Mouse (Mus musculus) left cerebral cortex, postnatal 10 days (tissue): Measurements from ENCODE around the gene Pcgf2. TPM values are rescaled to one million over a fixed set of nuclear protein-coding genes. Genes with fewer than 3 reads are reported as not detected.
"Not testable (repeated sequence)": the region's sequence is repeated elsewhere in the genome, so short reads cannot be mapped to it uniquely, and the experiment has no call there.

ENCODE experiments used
- DNase-seq, 2 experiments: peaks; one replicate each; pipeline ENCODE4 v3.0.0; 2021 to 2022; ENCODE audit warnings: low spot score in 2 of 2, mixed read lengths in 1 of 2; ENCODE audit errors: extremely low spot score in 1 of 2
- intact Hi-C: fragments of 180-260 bp; cut with DNase I; formaldehyde crosslinking; loops from one replicate; pipeline ENCODE4 v1.15.1; 2025
- total RNA-seq, 2 experiments: library from RNA; stranded (reverse); gene quantifications; 2 replicates each; pipeline ENCODE4 v1.2.3; 2021

Gene Pcgf2
- 10 to 100 TPM; 48.3 to 51.6 TPM for total RNA-seq

DNA sequence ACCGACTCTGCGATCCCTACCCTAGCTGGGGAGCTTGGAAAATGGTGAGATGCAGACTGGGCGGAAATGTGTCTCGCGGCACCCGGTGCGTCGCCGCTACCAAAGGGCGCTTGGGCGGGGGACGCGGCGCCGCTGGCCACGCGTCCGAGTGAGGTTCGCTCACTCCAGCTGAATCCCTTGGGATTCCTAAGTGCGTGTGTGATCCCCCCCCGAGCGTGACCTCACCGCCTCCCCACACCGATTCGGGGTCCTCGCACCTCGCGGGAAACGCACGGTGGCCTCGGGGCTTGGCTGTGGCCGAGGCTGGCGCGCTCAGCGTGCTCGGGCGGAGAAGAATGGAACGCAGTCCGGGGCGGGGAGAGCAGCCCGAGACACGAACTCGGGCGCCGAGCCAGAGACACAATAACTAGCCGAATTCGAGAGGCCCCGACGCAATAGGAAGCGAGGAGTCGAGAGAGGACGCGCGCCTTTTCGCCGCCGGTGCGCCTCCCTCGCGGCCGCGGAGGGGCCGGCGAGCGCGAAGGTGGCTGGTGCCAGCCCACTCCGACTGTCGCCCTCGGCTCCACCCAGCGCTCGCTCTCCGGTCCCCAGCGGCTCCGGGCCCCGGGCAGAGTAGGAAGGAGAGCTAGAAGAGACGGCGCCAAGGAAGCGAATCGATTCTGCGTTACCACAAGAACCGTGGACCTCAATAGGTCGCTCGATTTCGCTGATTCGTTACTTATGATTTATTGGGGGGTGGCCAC, at the start of gene Pcgf2:
Gene Pcgf2 (minus strand): TSS at position 495 of the 743 bp plus-strand sequence.
- intact Hi-C loops: loop anchor here (5.0 kb wide), 1 partner anchor 42 kb away; the partner anchor contains the start of gene Pip4k2b
- peak; percentile 63 to 92 for DNase-seq

DNA sequence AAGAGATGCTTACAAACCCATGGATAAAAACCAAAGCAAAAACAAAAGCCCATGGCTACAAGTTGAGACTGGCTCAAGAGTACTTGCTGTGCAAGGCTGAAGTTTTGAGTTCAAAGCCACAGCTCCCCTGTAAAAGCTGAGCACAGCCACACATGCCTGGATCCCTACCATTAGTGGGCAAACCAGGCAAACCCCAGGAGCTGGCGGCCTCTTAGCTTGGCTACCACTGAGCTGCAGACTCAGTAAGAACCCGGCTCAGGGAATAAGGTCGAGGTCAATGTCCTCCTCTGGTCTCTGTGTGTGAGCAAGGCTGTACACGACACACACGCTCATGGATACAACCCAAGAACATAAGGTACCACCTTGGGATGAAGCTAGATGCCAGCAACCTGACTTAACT, 48.2 kb upstream of the Pcgf2 start:
- intact Hi-C loops: no loop called here
- DNase-seq: no peak

DNA sequence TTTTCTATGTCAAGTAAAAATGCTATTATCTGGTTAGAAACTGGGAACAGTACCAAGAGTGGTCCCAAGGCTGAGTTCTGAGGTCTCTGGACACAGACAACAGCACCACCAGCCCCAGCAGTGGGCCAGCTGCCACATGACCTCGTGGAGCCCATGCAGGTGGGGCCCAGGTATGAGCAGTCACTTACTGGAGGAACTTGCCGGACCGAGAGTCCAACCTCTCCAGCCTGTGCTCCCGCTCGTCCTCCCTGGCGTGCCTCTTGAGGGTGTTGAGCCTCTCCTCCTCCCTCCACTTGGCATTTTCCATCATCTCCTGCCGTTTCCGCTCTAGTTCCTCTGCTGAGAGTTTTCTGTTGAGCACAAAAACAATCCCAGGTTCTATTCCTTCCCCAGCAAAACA, 47.5 kb upstream of the Pcgf2 start:
- intact Hi-C loops: no loop called here
- DNase-seq: no peak

DNA sequence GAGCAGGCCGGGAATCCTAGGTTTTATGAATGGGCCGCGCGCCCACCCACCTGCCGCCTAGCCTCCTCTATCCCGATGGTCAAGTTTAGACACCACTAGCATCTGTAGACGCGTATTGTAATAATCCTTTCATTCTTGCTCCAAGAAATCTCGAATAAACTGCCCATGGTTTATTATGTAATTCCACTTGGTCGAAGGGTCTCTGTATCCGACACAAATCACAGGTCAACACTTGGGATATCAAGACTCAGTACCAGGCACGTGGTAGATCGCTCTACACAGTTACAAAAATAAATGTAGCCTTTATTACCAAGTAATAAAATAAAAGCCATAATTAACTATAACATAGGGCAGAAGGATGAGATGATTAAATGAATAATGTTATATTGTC, 45.0 kb upstream of the Pcgf2 start:
- DNase-seq: no peak
- intact Hi-C loops: no loop called here

DNA sequence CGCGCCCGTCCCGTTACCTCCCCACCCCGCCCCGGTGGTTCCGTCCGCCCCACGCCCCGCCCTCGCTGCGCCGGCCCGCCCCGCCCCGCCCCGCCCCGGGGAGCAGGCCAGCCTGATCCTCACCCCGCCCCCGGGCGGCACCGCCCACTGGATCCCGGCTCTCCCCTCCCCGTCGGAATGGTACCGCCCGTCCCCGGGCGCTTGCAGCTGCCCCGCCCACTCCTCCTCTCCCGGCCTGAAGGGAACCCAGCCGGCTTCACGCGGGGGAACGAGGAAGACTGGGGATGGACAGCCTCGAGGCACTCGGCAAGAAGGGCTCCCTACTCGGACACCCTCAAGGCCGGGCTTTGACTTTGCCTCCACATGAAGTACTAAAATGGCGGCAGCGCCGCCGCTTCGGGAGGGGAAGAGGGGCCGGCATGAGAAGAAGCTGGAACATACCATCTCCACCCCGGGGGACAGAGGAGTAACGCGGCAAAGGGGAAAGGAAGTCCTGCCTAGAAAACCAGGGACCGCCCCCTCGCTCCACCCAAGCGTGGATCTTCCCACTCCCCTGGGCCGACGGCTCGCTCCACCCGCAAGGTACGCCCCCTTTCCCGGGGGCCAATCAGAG, 44.5 kb upstream of the Pcgf2 start:
- DNase-seq: peak; percentile 98 to 100
- intact Hi-C loops: loop anchor here (5.0 kb wide), 1 partner anchor 43 kb away; the partner anchor contains the start of genes Pcgf2 and Psmb3

DNA sequence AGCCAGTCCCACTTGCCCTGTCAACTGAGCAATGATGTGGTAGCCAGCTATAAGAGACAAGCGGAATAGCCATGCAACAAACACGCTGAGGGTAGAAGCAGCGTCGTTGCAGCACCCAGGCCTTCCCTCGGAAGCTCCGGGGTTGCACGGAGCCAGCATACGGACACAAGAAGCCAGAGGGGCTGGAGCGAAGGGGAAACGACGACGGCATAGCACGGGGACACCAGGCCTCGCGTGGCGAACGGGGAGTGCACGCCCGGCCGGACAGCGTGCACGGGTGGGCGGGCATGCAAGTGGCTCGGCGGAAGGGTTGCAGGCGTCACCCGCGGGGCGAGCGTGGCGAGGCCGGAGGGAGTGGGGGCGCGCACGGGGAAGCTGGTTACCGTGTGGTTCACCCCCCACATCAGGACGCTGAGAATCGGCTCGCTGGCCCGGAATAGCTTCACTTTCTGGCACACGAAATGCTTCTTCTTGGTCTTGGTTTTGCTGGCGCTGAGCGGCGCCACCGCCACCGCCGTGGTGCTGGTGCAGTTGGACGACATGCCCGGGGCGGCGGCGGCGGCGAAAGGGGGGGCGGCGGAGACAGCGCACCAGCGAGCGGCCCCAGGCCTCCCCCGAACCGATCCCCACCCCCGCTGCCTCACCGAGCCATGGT, 43.9 kb upstream of the Pcgf2 start, which contains the start of gene Pip4k2b:
Gene Pip4k2b (minus strand): TSS at position 642 of the 655 bp plus-strand sequence.
- DNase-seq: peak; percentile 53 to 83
- intact Hi-C loops: loop anchor here (5.0 kb wide), 1 partner anchor 42 kb away; the partner anchor contains the start of genes Pcgf2 and Psmb3

DNA sequence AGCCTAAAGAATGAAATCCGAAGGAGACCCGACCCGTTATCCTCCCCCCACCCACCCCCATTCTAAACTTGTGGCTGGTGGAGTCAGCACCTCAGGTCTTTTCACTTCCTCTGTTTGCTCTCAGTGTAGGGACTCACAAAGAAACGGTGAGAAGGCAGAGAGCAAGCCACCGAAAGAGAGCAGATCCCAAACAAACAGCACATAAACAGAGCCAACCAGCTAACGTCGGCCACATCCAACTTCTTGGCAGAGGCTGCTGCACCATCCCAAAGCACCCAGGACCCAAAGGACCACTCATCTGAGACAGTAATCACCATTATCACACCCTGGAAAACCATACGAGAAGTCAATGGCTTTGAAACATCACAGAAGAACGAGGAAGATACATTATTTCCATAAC, 43.1 kb upstream of the Pcgf2 start:
- DNase-seq: no peak
- intact Hi-C loops: loop anchor here (5.0 kb wide), 1 partner anchor 41 kb away; the partner anchor contains the start of genes Pcgf2 and Psmb3

DNA sequence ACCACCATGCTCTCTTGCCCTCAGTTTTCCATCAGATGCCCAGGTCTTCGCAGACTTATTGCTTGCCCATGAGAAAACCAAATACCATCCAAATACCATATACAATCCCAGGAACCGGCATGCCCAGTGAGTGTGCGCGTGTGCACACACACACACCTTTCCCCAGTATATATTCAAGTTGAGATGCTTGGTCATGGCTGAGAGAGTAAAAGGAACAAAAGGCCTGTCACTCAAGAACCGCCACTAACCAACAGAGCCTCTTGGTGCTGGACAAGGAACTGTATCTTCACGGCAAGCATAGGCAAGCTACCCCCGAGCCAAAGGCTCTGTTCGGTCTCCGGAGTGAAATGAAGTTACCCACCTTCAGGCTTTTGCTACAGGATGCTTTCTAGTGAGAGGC, 42.3 kb upstream of the Pcgf2 start:
- intact Hi-C loops: loop anchor here (5.0 kb wide), 1 partner anchor 40 kb away; the partner anchor contains the start of genes Pcgf2 and Psmb3
- DNase-seq: no peak

DNA sequence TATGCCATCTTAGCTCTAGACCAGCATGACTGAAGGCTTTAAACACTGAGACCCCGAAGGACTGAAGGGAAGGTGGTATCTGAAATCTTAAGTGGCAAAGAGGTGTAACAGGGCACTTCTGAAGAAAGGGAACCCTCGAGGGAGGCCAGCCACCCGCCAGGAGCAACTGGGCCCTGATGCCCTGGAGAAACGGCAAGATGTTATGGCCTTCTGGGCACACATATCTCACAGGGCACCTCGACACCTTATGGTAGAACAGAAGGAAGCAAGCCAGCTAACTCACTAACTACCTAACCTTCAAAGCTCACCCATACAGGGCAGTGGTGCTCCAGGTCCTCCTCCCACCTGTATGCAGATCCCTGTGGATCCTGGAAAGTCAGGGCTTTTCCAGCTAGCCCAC, 41.9 kb upstream of the Pcgf2 start:
- intact Hi-C loops: loop anchor here (5.0 kb wide), 1 partner anchor 40 kb away; the partner anchor contains the start of genes Pcgf2 and Psmb3
- no peak for DNase-seq

DNA sequence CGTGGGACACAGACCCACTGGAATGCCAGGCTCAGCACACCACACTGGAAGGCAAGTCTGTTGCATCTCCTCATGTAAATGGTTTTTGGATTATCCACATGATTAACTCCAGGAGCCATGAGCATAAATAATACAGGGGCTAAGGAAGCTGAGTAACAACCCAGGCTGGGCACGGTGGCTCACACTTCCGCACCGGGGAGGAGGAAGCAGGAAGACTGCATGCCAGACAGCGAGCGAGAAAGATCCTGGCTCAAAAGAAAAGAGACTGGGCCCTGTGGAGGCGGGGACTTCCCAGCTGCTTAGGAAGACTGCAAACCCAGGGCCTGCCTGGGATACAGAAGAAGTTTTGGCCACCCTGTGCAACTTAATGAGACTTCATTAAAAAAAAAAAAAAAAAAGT, 39.9 kb upstream of the Pcgf2 start:
- intact Hi-C loops: loop anchor here (5.0 kb wide), 1 partner anchor 38 kb away; the partner anchor contains the start of genes Pcgf2 and Psmb3
- peak in 1 of 2 experiments; percentile 49 for DNase-seq

DNA sequence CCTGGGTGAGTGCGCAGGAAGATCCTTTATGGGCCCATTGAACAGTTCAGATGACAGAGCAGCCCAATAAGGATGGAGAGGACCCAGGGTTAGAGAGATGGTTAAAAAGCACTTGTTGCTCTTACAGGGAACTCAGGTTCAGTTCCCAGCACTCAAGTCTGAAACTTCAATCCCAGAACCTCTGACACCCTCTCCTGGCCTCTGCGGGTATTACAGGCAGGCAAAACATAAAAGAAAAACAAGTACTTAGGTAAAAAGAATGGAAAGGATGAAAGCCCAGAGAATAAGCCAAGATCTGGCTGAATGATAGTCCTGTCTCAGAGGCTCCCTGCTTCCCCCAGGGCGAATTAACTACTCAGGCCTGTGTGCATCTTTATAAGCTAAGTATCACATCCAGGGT, 38.9 kb upstream of the Pcgf2 start:
- intact Hi-C loops: no loop called here

DNA sequence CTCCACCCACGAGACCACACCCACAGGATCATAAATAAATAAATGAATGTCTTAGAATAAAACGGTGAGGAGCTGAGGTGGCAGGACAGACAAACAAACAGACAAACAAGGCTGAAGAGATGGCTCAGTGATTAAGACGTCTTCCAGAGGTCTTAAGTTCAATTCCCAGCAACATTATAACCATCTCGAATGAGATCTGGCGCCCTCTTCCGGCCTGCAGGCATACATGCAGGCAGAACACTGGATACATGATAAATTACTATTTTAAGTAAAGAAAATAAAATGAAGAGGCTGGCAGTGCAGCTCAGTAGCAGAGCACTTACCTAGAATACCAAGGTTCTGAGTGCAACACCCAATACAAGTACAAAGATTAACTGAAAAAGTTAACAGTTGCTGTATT, 38.4 kb upstream of the Pcgf2 start:
- intact Hi-C loops: no loop called here
- no peak for DNase-seq

More for the DNA sequence above, 38.9 kb upstream of the Pcgf2 start:
- DNase-seq: no peak

DNA sequence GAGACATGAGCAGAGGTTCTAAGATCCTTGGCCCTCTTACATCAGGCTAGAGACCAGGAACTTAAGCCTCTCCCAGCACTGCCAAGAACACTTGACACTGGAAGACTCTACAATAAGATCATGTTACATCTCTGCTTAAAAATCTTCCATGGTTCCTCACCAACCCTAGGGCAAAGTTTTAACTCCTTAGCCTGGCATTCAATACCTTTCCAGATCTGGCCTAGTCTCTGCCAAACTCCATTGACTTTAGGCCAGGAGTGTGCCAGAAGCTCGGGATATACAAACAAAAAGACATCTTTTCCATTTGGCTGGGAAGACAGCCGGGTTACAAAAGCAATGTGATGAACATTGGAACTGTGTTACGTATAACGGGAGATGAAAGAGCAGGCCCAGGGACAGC, 37.3 kb upstream of the Pcgf2 start:
- intact Hi-C loops: no loop called here
- no peak for DNase-seq

DNA sequence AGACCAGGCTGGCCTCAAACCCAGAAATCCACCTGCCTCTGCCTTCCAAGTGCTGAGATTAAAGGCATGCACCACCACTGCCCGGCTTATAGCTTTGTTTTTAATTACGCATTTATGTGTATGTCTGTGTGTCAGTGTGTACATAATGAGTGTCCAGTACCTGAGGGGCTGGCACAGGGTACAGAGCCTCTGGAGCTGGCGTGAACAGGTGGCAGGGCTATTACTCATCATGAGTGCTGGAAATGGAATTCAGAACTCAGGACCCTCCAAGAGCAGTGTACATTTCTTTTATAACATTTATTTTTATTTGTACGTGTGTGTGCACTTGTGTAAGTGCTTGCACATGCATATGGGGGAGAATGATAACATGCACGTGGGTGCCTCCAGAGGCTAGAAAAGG, 36.3 kb upstream of the Pcgf2 start:
- intact Hi-C loops: no loop called here
- no peak for DNase-seq

DNA sequence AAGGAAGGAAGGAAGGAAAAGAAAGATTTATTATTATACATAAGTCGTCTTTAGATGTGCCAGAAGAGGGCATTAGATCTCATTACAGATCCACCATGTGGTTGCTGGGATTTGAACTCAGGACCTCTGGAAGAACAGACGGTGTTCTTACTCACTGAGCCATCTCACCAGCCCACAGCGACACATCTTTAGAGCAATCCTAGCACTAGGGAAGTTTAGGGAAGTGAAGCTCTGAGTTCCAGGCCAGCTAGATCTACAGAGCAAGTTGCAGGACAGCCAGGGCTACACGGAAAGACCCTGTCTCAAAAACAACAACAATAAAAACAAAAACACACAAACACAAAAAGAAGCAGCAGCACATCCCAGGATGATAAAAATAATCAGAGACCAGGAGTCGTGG, 34.5 kb upstream of the Pcgf2 start:
- DNase-seq, intact Hi-C loops: not testable (repeated sequence)

DNA sequence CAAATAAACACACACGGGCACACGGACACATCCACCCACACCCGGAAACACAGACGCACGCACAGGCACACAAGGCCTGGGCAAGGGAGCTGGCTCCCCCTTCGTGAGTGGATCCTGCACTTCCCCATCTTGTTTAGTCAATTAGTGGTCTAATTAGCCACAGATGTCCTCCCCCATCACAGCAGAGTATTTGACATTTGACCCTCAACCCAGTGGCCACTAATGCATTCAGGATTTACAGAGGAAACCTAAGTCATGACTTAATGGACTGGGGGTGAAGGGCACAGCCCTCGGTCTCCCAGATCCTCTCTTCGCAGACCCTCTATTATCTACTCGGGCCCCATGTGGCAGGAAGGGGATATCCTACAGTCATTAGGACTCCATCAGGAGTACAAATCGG, 33.4 kb upstream of the Pcgf2 start:
- intact Hi-C loops: no loop called here
- DNase-seq: no peak

DNA sequence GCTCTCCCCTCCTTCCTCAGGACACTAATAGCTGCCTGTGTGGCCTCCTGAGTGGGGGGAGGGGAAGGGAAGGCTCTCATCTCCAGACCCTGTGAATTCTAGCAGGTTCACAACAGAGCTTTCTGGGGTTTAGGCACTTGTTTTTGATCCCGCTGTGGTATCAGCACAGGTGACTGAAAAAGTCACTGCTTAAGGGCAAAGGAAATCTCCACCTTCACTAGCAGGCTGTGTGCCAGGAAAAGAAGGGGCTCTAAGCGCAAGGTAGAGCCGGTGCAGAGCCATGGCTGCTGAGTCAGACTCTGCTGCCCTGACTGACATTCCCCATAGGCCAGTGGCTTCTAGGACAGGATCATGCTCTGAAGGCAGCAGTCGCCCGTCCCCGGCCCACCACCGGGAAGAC, 28.4 kb upstream of the Pcgf2 start:
- intact Hi-C loops: no loop called here
- DNase-seq: no peak

DNA sequence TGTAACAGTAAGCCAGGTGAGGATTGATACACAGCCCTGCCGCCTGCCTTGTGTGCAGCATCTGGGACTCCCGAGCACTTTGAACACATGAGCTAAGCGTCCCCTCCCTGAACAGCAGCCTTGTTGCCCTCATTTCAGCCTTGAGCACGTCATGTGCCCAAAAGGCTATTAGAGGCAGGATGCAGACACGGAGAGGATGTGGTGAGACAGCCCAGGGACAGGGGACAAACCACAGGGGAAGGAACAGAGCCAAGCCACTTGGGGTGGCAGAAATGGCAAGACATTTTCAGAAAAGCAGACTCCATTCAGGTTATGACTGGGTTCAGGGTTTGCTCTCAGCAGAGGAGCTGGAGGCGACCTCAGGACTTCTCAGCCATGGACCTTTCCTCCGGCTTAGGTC, 28.0 kb upstream of the Pcgf2 start:
- intact Hi-C loops: no loop called here
- DNase-seq: no peak

DNA sequence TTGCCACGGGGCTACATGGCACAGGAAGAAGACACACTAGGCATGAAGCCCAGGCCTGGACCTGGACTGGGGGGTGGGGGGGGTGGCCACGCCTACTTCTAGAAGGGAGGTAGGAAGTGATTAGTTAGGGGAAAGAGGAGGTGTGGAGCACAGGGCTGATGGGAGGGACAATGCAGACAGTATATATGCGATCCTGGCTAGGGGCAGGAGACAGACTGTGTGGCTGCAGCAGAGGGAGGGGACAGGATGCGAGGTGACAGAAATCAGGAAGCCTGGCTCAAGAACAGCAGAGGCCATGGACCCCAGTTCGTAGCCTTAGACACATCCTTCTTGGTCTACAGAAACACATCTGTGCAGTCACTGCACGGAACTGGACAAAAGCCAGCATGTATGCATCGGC, 23.4 kb upstream of the Pcgf2 start:
- DNase-seq: no peak
- intact Hi-C loops: no loop called here
